15 mouse cellular contexts compared by ENCODE assay signal in the genomic region with DNA sequence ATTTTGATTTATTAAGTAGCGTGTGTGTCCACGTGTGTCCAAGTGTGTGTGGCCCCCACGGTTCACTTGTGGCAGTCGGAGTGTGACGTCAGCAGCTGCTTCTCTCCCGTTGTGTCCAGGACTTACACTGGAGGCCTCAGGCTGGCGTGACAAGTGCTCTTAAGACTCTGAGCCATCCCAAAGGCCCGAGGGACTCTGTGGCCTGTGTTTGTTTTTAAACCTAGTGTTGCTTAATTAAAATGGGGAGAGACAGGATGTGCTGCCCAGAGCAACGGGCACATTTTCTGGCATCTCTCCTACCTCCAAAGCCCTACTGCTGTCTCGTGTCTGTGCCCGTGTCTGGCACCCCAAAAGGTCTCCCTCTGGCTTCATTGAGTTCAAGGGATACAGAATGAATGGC. TPM values are rescaled to one million over a fixed set of nuclear protein-coding genes. Genes with fewer than 3 reads are reported as not detected.
DNase-seq lines count a peak whose midpoint lies in the region; ATAC-seq and TF ChIP-seq lines count a peak whose summit lies in the region.
"Had no signal": no experiment of that assay in that cellular context is flagged by ENCODE, and none has a peak within 500 bp of the region (broad histone marks: within the 10 kb centered on the region; RNA-seq: fewer than 3 reads in every experiment).

No protein-coding gene starts in this region.

- TF ChIP-seq POLR2A in CH12.LX (IDR thresholded peaks at IDR 0.05; ENCODE audit: low read depth, low read length): no peak
- no peak for TF ChIP-seq POLR2A in cortical plate, adult 2 months (IDR thresholded peaks at IDR 0.05; ENCODE audit: extremely low read depth, insufficient read depth, low read length)

- peaks cover 8% of the 10 kb centered on the region for H3K36me3 ChIP-seq in liver, embryonic 16.5 days (ENCODE audit: control insufficient read depth, insufficient read depth)
- peaks cover 18% of the 10 kb centered on the region for H3K36me3 ChIP-seq in liver, embryonic 12.5 days
- peaks cover 35 to 47% of the 10 kb centered on the region in 2 experiments for H3K36me3 ChIP-seq in CH12.LX (replicated peaks in 1 of 2; ENCODE audit: control insufficient read depth in 1 of 2, insufficient read depth in 1 of 2, low read length in 1 of 2)
- H3K36me3 ChIP-seq: forebrain, embryonic 15.5 days had no signal

- no peaks in the 10 kb centered on the region for H3K27me3 ChIP-seq in liver, embryonic 16.5 days (ENCODE audit: control insufficient read depth, insufficient read depth, low read depth, low read length)
- peaks cover 32% of the 10 kb centered on the region for H3K27me3 ChIP-seq in liver, embryonic 12.5 days (replicated peaks)
- no peaks in the 10 kb centered on the region for H3K27me3 ChIP-seq in CH12.LX (replicated peaks)
- H3K27me3 ChIP-seq: forebrain, embryonic 15.5 days had no signal

- no peak for TF ChIP-seq RAD21 in CH12.LX (IDR thresholded peaks at IDR 0.05; ENCODE audit: low read depth, low read length)

- in situ Hi-C loops in CH12.LX (cut with MboI; ENCODE audit: low pct_ligation_motif_present, low pct_unique_long_range_greater_than_20kb, low sequenced_read_pairs): loop anchor here (5.0 to 25.0 kb wide), 2 partner anchors 34 to 314 kb away; partner anchors contain the start of genes Dnttip1, Sys1 and Wfdc3

- H3K9ac ChIP-seq in liver, embryonic 16.5 days (ENCODE audit: low read depth, low read length): no peak overlapping the region
- H3K9ac ChIP-seq in liver, embryonic 12.5 days: no peak overlapping the region
- H3K9ac ChIP-seq in CH12.LX (ENCODE audit: insufficient read depth, low read depth): no peak overlapping the region
- H3K9ac ChIP-seq: forebrain, embryonic 15.5 days; heart, embryonic 13.5 days; liver, embryonic 14.5 days had no signal

- H3K4me3 ChIP-seq in liver, embryonic 16.5 days (ENCODE audit: low read depth, low read length): no peak overlapping the region
- H3K4me3 ChIP-seq in liver, embryonic 12.5 days: no peak overlapping the region
- H3K4me3 ChIP-seq in CH12.LX (replicated peaks in 1 of 3; ENCODE audit: low read depth in 2 of 3, low read length in 2 of 3, poor library complexity in 1 of 3): no peak overlapping the region
- no peak overlapping the region for H3K4me3 ChIP-seq in cortical plate, adult 2 months (ENCODE audit: insufficient read depth, low read length)
- H3K4me3 ChIP-seq: forebrain, embryonic 15.5 days; heart, embryonic 13.5 days; midbrain, embryonic 10.5 days had no signal

- no peaks in the 10 kb centered on the region for H3K79me2 ChIP-seq in CH12.LX (replicated peaks; ENCODE audit: control insufficient read depth, extremely low read depth, insufficient read depth, poor library complexity, severe bottlenecking)

- peak overlapping the region; percentile 30; the same call in 1 of the 2 replicates for H3K27ac ChIP-seq in liver, embryonic 16.5 days (ENCODE audit: low read length)
- no peak overlapping the region for H3K27ac ChIP-seq in liver, embryonic 12.5 days
- H3K27ac ChIP-seq in CH12.LX (ENCODE audit: insufficient read depth, low read depth): peak overlapping the region; percentile 89
- H3K27ac ChIP-seq in cortical plate, adult 2 months (ENCODE audit: insufficient read depth, low read length): peak overlapping the region; percentile 77; the same call in 1 of the 2 replicates
- H3K27ac ChIP-seq: forebrain, embryonic 15.5 days; heart, embryonic 13.5 days; liver, embryonic 14.5 days; midbrain, embryonic 10.5 days had no signal

- H3K4me1 ChIP-seq in liver, embryonic 16.5 days (ENCODE audit: control insufficient read depth, low read depth, low read length): no peaks in the 10 kb centered on the region
- H3K4me1 ChIP-seq in liver, embryonic 12.5 days: 0 out of 2 replicates have a peak, but pooled peaks cover 3% of the 10 kb centered on the region
- peaks cover 16 to 43% of the 10 kb centered on the region in 2 experiments for H3K4me1 ChIP-seq in CH12.LX (ENCODE audit: control insufficient read depth in 1 of 2, insufficient read depth in 2 of 2)
- no peaks in the 10 kb centered on the region for H3K4me1 ChIP-seq in cortical plate, adult 2 months (ENCODE audit: control insufficient read depth, insufficient read depth, low read length)
- H3K4me1 ChIP-seq: forebrain, embryonic 15.5 days had no signal

- no peak overlapping the region for H3K4me2 ChIP-seq in liver, embryonic 16.5 days (ENCODE audit: low read depth, low read length)
- no peak overlapping the region for H3K4me2 ChIP-seq in liver, embryonic 12.5 days
- H3K4me2 ChIP-seq in CH12.LX (ENCODE audit: insufficient read depth, low read depth, poor library complexity, severe bottlenecking): 0 out of 2 replicates have a peak overlapping the region, but pooled peaks have one; percentile 33
- H3K4me2 ChIP-seq: forebrain, embryonic 15.5 days; heart, embryonic 13.5 days had no signal

- TF ChIP-seq EP300 in CH12.LX (IDR thresholded peaks at IDR 0.05; ENCODE audit: low read length): no peak

- WGBS in liver, embryonic 16.5 days (ENCODE audit: insufficient replicate concordance): 66% methylated on average over 11 of the region's 11 CpGs
- WGBS in liver, embryonic 12.5 days (ENCODE audit: insufficient replicate concordance): 72% methylated on average over 11 of the region's 11 CpGs

- TF ChIP-seq CTCF in CH12.LX (conservative IDR thresholded peaks at IDR 0.05 in 1 of 2, IDR thresholded peaks at IDR 0.05 in 1 of 2; ENCODE audit: low read depth in 2 of 2, low read length in 2 of 2): no peak
- TF ChIP-seq CTCF in cortical plate, adult 2 months (IDR thresholded peaks at IDR 0.05; ENCODE audit: extremely low read depth, insufficient read depth, low read length): no peak

- no peak for DNase-seq in frontal cortex, adult 2 months (ENCODE audit: extremely low spot score in 1 of 2, low spot score in 1 of 2)
- no peak for DNase-seq in CH12.LX (ENCODE audit: extremely low read depth)
- DNase-seq in urinary bladder, postnatal 14 days (ENCODE audit: low spot score): no peak
- DNase-seq: lung, postnatal 36 days had no signal

- ATAC-seq in frontal cortex, adult (ENCODE audit: low TSS enrichment): peak; percentile 20; the same call in 1 of the 2 replicates
- no peak for ATAC-seq in liver, embryonic 16.5 days (ENCODE audit: low read depth)
- no peak for ATAC-seq in liver, embryonic 12.5 days
- ATAC-seq: forebrain, embryonic 15.5 days; inflammation-experienced regulatory T-cells, adult 6 months had no signal

- H3K9me3 ChIP-seq in liver, embryonic 16.5 days (replicated peaks; ENCODE audit: control insufficient read depth, low read length): no peaks in the 10 kb centered on the region
- no peaks in the 10 kb centered on the region for H3K9me3 ChIP-seq in liver, embryonic 12.5 days (replicated peaks)
- H3K9me3 ChIP-seq in CH12.LX (replicated peaks; ENCODE audit: low read length): peaks cover 5% of the 10 kb centered on the region
- H3K9me3 ChIP-seq: forebrain, embryonic 15.5 days; heart, embryonic 13.5 days; midbrain, embryonic 10.5 days had no signal

- dilution Hi-C loops in CH12.LX (cut with MboI; ENCODE audit: extremely low pct_ligation_motif_present, extremely low pct_unique_long_range_greater_than_20kb, low sequenced_read_pairs): no loop called here

TF ChIP-seq in CH12.LX, 34 proteins besides CTCF, POLR2A, EP300 and RAD21:
- peak; percentile 2; the same call in 1 of the 2 replicates for TF ChIP-seq BHLHE40 (IDR thresholded peaks at IDR 0.05; ENCODE audit: low read depth, low read length)
- no peak for TF ChIP-seq ZNF384 (IDR thresholded peaks at IDR 0.05; ENCODE audit: low read depth, low read length)

RNA-seq across cellular contexts. Expression of gene Matn4, which starts 18.5 kb away (rescaled TPM):
- 25.8 and 25.9 TPM in 2 replicates for polyA plus RNA-seq in frontal cortex, adult 2 months (2012; rRNA removed)
- 0.09 and 0.12 TPM in 2 replicates for polyA plus RNA-seq in liver, embryonic 16.5 days (2015; fragmentation: Nextera tagmentation; extraction: Ambion mirVana)
- polyA plus RNA-seq in liver, embryonic 12.5 days (2016; fragmentation: Nextera tagmentation; extraction: Ambion mirVana): 0.28 and 0.41 TPM in 2 replicates
- not detected in 2 replicates for total RNA-seq in CH12.LX (2012; rRNA removed)
- not detected in 2 replicates for total RNA-seq in CH12.LX (2014; rRNA removed)
- polyA plus RNA-seq in CH12.LX (2012; ENCODE audit: insufficient read length, low read depth): not detected in 2 replicates
- polyA plus RNA-seq in cortical plate, adult 2 months (2012; rRNA removed): 16.2 and 17.4 TPM in 2 replicates
- total RNA-seq: hematopoietic stem cell, adult 5-6 weeks had no signal
- polyA plus RNA-seq: midbrain, embryonic 10.5 days had no signal

RNA-seq across cellular contexts. Expression of gene Sdc4, which starts 20.2 kb away (rescaled TPM):
- 45.0 and 46.5 TPM in 2 replicates for polyA plus RNA-seq in frontal cortex, adult 2 months (2012; rRNA removed)
- 70.1 and 72.5 TPM in 2 replicates for polyA plus RNA-seq in liver, embryonic 16.5 days (2015; fragmentation: Nextera tagmentation; extraction: Ambion mirVana)
- 31.3 and 31.8 TPM in 2 replicates for polyA plus RNA-seq in liver, embryonic 12.5 days (2016; fragmentation: Nextera tagmentation; extraction: Ambion mirVana)
- total RNA-seq in CH12.LX (2012; rRNA removed) (63.9 and 69.9 TPM in 2 replicates), CH12.LX (2014; rRNA removed) (53.4 and 59.8 TPM in 2 replicates)
- polyA plus RNA-seq in CH12.LX (2012; ENCODE audit: insufficient read length, low read depth): 36.4 and 46.6 TPM in 2 replicates
- polyA plus RNA-seq in cortical plate, adult 2 months (2012; rRNA removed): 47.1 and 50.7 TPM in 2 replicates

RNA-seq across cellular contexts. Expression of gene Rbpjl, which starts 20.5 kb away (rescaled TPM):
- 1.7 and 1.8 TPM in 2 replicates for polyA plus RNA-seq in frontal cortex, adult 2 months (2012; rRNA removed)
- 0.14 and 0.89 TPM in 2 replicates for polyA plus RNA-seq in liver, embryonic 16.5 days (2015; fragmentation: Nextera tagmentation; extraction: Ambion mirVana)
- not detected in 2 replicates for polyA plus RNA-seq in liver, embryonic 12.5 days (2016; fragmentation: Nextera tagmentation; extraction: Ambion mirVana)
- total RNA-seq in CH12.LX (2012; rRNA removed) (0.08 TPM in 1 of 2 replicates, not detected in the other), CH12.LX (2014; rRNA removed) (not detected in 2 replicates)
- polyA plus RNA-seq in CH12.LX (2012; ENCODE audit: insufficient read length, low read depth): not detected in 2 replicates
- polyA plus RNA-seq in cortical plate, adult 2 months (2012; rRNA removed): 1.1 and 1.3 TPM in 2 replicates
- total RNA-seq: hematopoietic stem cell, adult 5-6 weeks had no signal
- polyA plus RNA-seq: inflammation-experienced regulatory T-cells, adult 6 months; midbrain, embryonic 10.5 days had no signal

RNA-seq across cellular contexts. Expression of gene Sys1, which starts 33.3 kb away (rescaled TPM):
- polyA plus RNA-seq in frontal cortex, adult 2 months (2012; rRNA removed): 58.1 and 59.1 TPM in 2 replicates
- polyA plus RNA-seq in liver, embryonic 16.5 days (2015; fragmentation: Nextera tagmentation; extraction: Ambion mirVana): 24.5 and 24.8 TPM in 2 replicates
- polyA plus RNA-seq in liver, embryonic 12.5 days (2016; fragmentation: Nextera tagmentation; extraction: Ambion mirVana): 36.1 and 37.9 TPM in 2 replicates
- total RNA-seq in CH12.LX (2012; rRNA removed) (58.5 and 59.7 TPM in 2 replicates), CH12.LX (2014; rRNA removed) (41.8 and 46.6 TPM in 2 replicates)
- 46.5 and 57.4 TPM in 2 replicates for polyA plus RNA-seq in CH12.LX (2012; ENCODE audit: insufficient read length, low read depth)
- polyA plus RNA-seq in cortical plate, adult 2 months (2012; rRNA removed): 58.1 and 64.5 TPM in 2 replicates

RNA-seq across cellular contexts. Expression of gene Slpi, which starts 34.6 kb away (rescaled TPM):
- 0.67 and 0.68 TPM in 2 replicates for polyA plus RNA-seq in frontal cortex, adult 2 months (2012; rRNA removed)
- 22.6 and 26.6 TPM in 2 replicates for polyA plus RNA-seq in liver, embryonic 16.5 days (2015; fragmentation: Nextera tagmentation; extraction: Ambion mirVana)
- 12.1 and 14.1 TPM in 2 replicates for polyA plus RNA-seq in liver, embryonic 12.5 days (2016; fragmentation: Nextera tagmentation; extraction: Ambion mirVana)
- total RNA-seq in CH12.LX (2012; rRNA removed) (1.2 and 2.7 TPM in 2 replicates), CH12.LX (2014; rRNA removed) (0.38 and 0.53 TPM in 2 replicates)
- polyA plus RNA-seq in CH12.LX (2012; ENCODE audit: insufficient read length, low read depth): 0.71 and 1.0 TPM in 2 replicates
- polyA plus RNA-seq in cortical plate, adult 2 months (2012; rRNA removed): 0.33 and 1.5 TPM in 2 replicates
- total RNA-seq: left cerebral cortex, postnatal 25 days had no signal
- polyA plus RNA-seq: forebrain, embryonic 15.5 days; midbrain, embryonic 10.5 days had no signal

Comparison
In these comparisons a context has a peak if more than half of its experiments do, and no peak if none do; other contexts are left out.
1. RNA of gene Matn4, which starts 18.5 kb away (polyA plus RNA-seq): 25.8 to 25.9 TPM in frontal cortex, adult 2 months and 16.2 to 17.4 TPM in cortical plate, adult 2 months; 0.28 to 0.41 TPM in liver, embryonic 12.5 days, 0.09 to 0.12 TPM in liver, embryonic 16.5 days and not detected in CH12.LX; every median in the first group is over 10 times any median in the second.